Mouse (Mus musculus) hindbrain, embryonic 15.5 days (tissue): ENCODE measurements at regions not wholly inside any gene's neighbourhood (a gene's known extent, or its start where the extent isn't known, plus 50 kb on each side); places are given as distances from the start of the nearest gene placed in this dataset.

Experiments
- ATAC-seq: fragments of 200-750 bp; cut with Nextera tagmentation; 2 replicates; pipeline ENCODE4 v1.8.0; 2017; ENCODE audit warnings: low read depth, moderate number of reproducible peaks, moderate TSS enrichment; ENCODE audit not compliant: low FRiP score
- H3K27ac ChIP-seq: fragments of 300-500 bp; sonication (generic); replicated peaks from 2 replicates; pipeline ENCODE4 v1.5.1; 2015; ENCODE audit warnings: mild to moderate bottlenecking, inconsistent platforms
- H3K27me3 ChIP-seq: fragments of 300-500 bp; sonication (generic); 2 replicates; pipeline ENCODE4 v1.6.1; 2015; ENCODE audit warnings: control low read depth, inconsistent platforms
- H3K36me3 ChIP-seq: fragments of 300-500 bp; sonication (generic); 2 replicates; pipeline ENCODE4 v1.6.1; 2015; ENCODE audit warnings: control low read depth, inconsistent platforms
- H3K4me1 ChIP-seq: fragments of 300-500 bp; sonication (generic); replicated peaks from 2 replicates; pipeline ENCODE4 v1.6.1; 2015; ENCODE audit warnings: control low read depth, inconsistent platforms
- H3K4me2 ChIP-seq: fragments of 300-500 bp; sonication (generic); 2 replicates; pipeline ENCODE4 v1.6.1; 2015; ENCODE audit warnings: moderate library complexity, mild to moderate bottlenecking, inconsistent platforms
- H3K4me3 ChIP-seq: fragments of 300-500 bp; sonication (generic); 2 replicates; pipeline ENCODE4 v1.5.1; 2015; ENCODE audit warnings: mild to moderate bottlenecking, inconsistent platforms
- H3K9ac ChIP-seq: fragments of 300-500 bp; sonication (generic); 2 replicates; pipeline ENCODE4 v1.6.1; 2015; ENCODE audit warnings: inconsistent platforms
- H3K9me3 ChIP-seq: fragments of 300-500 bp; sonication (generic); 2 replicates; pipeline ENCODE4 v1.6.1; 2016; ENCODE audit warnings: control low read depth, inconsistent platforms
- WGBS: fragments of 180-500 bp; shearing (Covaris S2); methylation state at CpG from one replicate; pipeline ENCODE4 v1.1.7; 2015; 5-methylcytosine and 5-hydroxymethylcytosine counted together

DNA sequence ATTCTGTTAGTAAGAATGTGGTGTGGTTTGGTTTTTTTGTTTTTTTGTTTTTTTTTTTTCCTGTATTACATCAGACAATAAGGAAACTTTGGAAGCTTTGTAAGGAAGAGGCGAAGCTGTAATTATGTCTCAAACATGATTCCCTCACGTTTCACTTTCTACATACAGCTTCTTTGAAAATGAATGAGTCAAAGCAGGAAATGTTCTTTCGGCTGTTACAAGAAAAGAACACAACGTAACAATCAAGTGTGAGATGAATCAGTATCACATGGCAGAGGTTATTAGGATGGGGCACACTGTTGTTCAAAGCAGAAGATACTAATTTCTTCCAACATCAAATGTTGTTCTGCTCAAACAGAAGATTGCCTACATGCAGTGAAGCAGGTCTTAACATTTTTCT, 282.7 kb upstream of the Paip1 start:
- H3K4me1 ChIP-seq: no peaks in the 10 kb centered on the region
- no peaks in the 10 kb centered on the region for H3K36me3 ChIP-seq
- no peaks in the 10 kb centered on the region for H3K27me3 ChIP-seq
- H3K27ac ChIP-seq: no peak overlapping the region
- 83% methylated on average over 4 of the region's 4 CpGs for WGBS
- H3K9me3 ChIP-seq: no peaks in the 10 kb centered on the region
- no peak overlapping the region for H3K4me3 ChIP-seq
- no peak overlapping the region for H3K4me2 ChIP-seq
- no peak overlapping the region for H3K9ac ChIP-seq
- ATAC-seq: no peak

DNA sequence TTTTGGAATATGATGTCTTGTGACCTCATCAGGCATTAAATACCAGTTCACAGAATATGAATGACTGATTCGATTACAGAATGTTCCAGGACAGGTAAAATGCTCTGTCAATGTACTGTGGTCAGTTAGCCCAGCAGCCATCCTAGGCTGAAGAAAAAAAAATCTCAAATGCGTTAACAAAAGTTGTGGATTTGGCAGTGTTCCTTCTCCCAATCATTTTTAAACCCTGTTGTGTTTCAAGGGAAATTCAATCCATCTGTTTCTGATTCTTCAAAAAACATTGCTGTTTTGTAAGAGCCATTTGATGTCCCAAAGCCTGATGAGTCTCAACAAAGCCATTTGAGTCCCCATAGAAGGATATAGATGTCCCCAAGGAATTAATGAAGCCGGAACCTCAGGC, 280.7 kb upstream of the Paip1 start:
- ATAC-seq: no peak
- no peak overlapping the region for H3K9ac ChIP-seq
- H3K36me3 ChIP-seq: no peaks in the 10 kb centered on the region
- H3K9me3 ChIP-seq: no peaks in the 10 kb centered on the region
- no peak overlapping the region for H3K4me3 ChIP-seq
- no peak overlapping the region for H3K4me2 ChIP-seq
- WGBS: 85% methylated on average over 3 of the region's 3 CpGs
- H3K4me1 ChIP-seq: no peaks in the 10 kb centered on the region
- H3K27ac ChIP-seq: no peak overlapping the region
- no peaks in the 10 kb centered on the region for H3K27me3 ChIP-seq

DNA sequence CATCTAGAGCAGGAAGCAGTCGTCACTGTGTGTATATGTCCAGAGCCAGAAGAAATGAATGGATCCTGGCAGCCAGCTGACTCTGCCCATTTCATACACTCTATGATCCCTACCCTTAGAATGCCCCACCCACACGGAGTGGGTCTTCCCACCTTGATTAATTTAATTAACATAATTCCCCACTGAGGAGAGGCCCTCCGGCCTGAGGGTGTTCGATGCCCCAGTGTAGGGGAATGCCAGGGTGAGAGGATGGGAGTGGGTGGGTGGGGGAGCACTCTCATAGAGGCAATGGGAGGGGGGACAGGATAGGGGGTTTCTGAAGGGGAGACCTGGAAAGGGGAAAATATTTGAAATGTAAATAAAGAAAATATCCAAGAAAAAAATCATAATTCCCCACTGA, 279.3 kb upstream of the Paip1 start:
- no peak overlapping the region for H3K9ac ChIP-seq
- no peaks in the 10 kb centered on the region for H3K9me3 ChIP-seq
- H3K27ac ChIP-seq: no peak overlapping the region
- no peaks in the 10 kb centered on the region for H3K4me1 ChIP-seq
- H3K27me3 ChIP-seq: no peaks in the 10 kb centered on the region
- no peak overlapping the region for H3K4me2 ChIP-seq
- H3K4me3 ChIP-seq: no peak overlapping the region
- ATAC-seq: no peak
- 82% methylated on average over 4 of the region's 4 CpGs for WGBS
- no peaks in the 10 kb centered on the region for H3K36me3 ChIP-seq

DNA sequence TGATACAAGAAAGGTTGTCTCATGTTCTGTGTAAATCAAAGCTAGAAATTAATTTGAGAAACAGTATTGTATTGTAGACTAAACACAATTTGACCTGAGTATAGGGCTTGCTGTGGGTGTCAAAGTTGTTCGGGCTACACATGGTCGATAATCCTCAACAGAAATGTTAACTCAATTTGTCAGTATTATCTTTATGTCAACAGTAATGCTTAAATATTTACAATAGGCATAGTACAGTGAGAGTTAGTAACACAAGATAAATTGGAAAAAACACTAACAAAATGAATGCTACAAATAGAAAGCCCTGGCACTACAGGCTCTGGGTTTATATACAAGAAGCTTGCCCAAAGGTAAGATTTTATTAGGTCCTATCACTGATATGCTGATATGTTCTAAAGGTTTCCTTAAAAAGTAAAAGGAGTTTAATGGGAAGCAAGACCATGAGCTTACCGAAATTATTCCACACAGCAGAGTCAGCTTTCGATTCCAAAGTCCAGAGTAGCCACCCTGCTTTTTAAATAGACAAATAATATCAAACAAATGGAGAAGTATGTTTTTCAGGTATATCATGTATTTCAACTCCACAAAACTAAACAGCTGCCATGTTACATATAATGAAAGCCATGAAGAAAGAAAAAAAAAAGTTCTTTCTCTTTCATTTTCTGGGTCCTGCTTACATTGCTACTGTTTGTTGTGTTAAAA, 277.4 kb upstream of the Paip1 start:
- 91% methylated on average over 4 of the region's 4 CpGs for WGBS
- H3K4me3 ChIP-seq: no peak overlapping the region
- no peaks in the 10 kb centered on the region for H3K36me3 ChIP-seq
- H3K4me2 ChIP-seq: no peak overlapping the region
- ATAC-seq: no peak
- H3K4me1 ChIP-seq: no peaks in the 10 kb centered on the region
- no peak overlapping the region for H3K27ac ChIP-seq
- H3K9ac ChIP-seq: no peak overlapping the region
- no peaks in the 10 kb centered on the region for H3K27me3 ChIP-seq
- H3K9me3 ChIP-seq: no peaks in the 10 kb centered on the region

DNA sequence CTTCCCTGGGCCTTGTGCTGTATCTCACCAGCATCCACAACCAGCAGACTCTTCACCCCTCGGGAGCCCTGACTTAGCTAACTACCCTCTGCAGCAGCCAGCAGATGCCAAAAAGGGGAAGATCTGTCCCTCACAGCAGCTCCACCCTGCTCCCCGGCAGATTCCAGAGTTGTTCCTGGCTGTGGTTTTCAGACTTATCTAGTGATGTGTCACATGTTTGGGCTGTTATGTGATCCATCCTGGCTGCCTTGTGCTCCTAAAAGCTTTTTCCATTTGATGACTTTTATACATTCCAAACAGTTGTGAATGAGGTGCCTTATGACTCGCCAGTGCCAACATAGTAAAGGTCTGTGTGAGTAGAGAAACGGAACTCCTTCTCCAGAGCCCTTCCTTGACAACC, 250.6 kb upstream of the Paip1 start:
- H3K9me3 ChIP-seq: no peaks in the 10 kb centered on the region
- 76% methylated on average over 4 of the region's 4 CpGs for WGBS
- no peak overlapping the region for H3K27ac ChIP-seq
- H3K4me3 ChIP-seq: no peak overlapping the region
- H3K4me1 ChIP-seq: no peaks in the 10 kb centered on the region
- no peak overlapping the region for H3K4me2 ChIP-seq
- no peaks in the 10 kb centered on the region for H3K27me3 ChIP-seq
- H3K9ac ChIP-seq: no peak overlapping the region
- ATAC-seq: no peak
- H3K36me3 ChIP-seq: no peaks in the 10 kb centered on the region

DNA sequence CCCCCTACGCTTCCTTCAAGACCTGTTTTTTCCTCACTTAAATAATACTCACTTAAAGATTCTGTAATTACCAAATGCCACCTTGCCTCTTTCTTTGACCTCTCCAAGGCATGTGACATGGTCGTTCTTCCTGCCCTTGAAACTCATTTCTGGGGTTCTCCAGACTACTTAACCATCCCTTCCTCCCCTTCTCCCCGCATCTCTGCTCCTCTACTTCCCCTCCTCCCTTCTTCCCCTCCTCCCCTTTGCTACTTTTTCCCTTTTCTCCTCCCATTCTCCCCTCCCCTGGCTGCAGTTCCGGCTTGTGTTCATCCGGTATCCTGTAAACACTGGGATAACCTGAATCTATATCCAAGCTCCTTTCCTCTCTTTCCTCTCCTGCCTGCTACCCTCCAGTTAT, 250.2 kb upstream of the Paip1 start:
- Histone ChIP-seq H3K4me2 (no peak overlapping the region), H3K4me3 (no peak overlapping the region), H3K27ac (no peak overlapping the region), H3K4me1 (no peaks in the 10 kb centered on the region), H3K9me3 (no peaks in the 10 kb centered on the region), H3K36me3 (no peaks in the 10 kb centered on the region), H3K27me3 (no peaks in the 10 kb centered on the region), H3K9ac (no peak overlapping the region)
- 89% methylated on average over 5 of the region's 5 CpGs for WGBS
- no peak for ATAC-seq

DNA sequence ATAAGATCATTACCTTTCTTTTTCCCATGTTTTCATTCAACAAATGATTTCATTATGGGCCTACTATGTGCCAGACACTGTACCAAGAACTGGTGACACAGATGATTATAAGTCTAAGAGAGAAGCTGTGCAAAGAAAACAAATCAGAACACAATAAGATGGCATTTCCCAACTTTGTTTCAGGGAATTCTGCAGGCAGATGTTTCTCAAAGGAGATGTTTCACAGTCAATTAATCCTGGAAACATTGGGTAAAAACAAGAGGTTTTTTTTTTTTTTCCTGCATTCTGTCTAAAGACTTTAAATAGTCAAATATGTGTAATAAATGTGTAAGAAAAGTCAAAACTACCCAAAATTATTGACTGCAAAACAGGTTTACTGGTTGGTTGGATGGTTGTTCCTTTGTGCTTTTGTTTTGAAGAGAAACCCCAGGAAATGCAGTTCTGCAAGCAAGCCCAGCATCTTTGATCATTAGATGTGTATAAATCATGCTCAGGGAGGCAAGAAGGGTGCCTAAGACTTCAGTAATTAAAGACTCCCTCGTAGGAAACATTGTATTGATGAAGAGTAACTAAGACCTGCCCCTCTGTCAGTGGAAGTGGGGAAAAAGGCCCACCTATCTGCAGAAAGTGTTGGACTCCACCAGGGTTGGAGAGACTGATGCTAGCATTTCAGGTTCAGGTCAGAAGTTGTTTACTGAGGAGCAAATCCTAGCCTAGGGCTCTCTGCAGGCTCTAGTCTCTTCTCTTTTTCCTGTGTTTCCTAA, 249.1 kb upstream of the Paip1 start:
- Histone ChIP-seq H3K4me1 (no peaks in the 10 kb centered on the region), H3K4me2 (no peak overlapping the region), H3K9ac (no peak overlapping the region), H3K27me3 (no peaks in the 10 kb centered on the region), H3K36me3 (no peaks in the 10 kb centered on the region), H3K4me3 (no peak overlapping the region), H3K27ac (no peak overlapping the region), H3K9me3 (no peaks in the 10 kb centered on the region)
- WGBS: 22% methylated on average over 1 of the region's 1 CpGs
- ATAC-seq: no peak

DNA sequence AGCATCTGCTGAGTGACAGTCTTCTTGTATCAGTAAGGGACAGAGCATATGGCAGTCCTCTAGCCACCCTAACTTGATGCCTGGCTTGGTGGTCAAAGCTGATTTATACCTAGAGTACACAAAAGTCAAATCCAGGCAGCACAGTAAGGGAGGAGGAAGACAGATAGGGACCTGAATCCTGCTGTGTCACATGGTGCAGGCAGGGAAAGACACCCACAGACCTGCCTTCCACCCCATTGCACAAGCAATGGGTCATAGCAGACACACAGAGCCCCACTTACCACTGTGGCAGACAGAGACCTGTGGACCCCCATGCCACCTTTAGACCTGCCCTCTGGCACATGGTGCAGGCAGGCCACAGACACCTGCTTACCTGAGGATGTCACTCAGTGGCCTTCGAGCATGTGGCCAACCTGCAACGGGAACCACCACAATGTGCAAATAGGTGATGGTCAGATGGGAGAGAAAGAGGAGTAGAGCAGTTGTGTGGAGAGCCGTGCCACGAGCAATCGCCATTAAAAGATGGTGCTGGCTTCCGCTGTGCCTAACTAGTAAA, 244.0 kb upstream of the Paip1 start:
- 96% methylated on average over 6 of the region's 6 CpGs for WGBS
- no peak for ATAC-seq
- Histone ChIP-seq H3K36me3 (no peaks in the 10 kb centered on the region), H3K4me2 (no peak overlapping the region), H3K4me3 (no peak overlapping the region), H3K27ac (no peak overlapping the region), H3K9me3 (no peaks in the 10 kb centered on the region), H3K27me3 (no peaks in the 10 kb centered on the region), H3K4me1 (no peaks in the 10 kb centered on the region), H3K9ac (no peak overlapping the region)

DNA sequence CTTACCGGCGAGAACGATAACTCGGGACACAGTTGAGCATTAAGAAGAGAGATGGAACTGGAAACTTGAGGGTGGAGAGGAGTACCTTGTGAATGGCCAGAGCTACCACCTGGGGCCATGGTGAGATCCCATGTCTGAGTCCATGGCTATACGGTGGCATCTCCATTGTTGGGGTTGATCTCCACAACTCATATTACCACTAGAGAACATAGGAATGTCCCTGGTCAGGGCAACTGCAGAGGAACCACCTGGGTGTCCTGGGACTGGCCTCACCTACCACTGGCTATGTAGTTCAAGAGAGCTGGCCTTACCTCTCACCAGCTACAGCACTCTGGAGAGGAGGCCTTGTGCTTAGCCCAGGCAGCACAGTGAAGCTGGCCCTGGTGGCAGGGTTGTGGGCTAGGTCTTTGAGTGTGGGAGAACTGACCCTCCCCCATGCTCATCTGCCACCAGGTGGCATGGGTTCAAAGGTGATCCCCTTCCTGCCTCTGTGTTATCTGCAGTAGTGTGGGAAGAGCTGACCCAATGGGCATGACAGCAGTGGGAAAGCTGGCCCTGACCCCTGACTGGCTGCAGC, 242.7 kb upstream of the Paip1 start:
- ATAC-seq: no peak
- WGBS: 97% methylated on average over 5 of the region's 5 CpGs
- H3K9ac ChIP-seq: no peak overlapping the region
- H3K27me3 ChIP-seq: no peaks in the 10 kb centered on the region
- H3K9me3 ChIP-seq: no peaks in the 10 kb centered on the region
- no peaks in the 10 kb centered on the region for H3K36me3 ChIP-seq
- H3K27ac ChIP-seq: no peak overlapping the region
- no peaks in the 10 kb centered on the region for H3K4me1 ChIP-seq
- no peak overlapping the region for H3K4me3 ChIP-seq
- H3K4me2 ChIP-seq: no peak overlapping the region

DNA sequence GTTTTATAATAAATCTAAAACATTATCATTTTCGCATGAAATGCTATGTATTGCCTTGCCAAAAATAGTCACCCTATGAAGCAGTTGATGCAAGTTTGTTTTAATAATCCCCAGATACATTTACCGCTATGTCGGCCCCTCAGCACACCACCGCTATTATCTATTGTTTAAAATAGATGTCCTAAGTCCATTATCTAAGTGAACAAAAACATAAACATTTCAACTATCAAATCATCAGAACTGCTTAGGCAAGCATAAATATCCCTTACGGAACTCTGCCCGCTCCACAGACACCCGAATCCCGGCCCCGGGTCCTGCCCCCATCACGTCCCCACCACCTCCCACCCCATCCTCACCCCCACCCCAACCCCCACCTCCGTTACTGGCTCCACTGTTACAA, 196.8 kb upstream of the Paip1 start:
- H3K36me3 ChIP-seq: no peaks in the 10 kb centered on the region

DNA sequence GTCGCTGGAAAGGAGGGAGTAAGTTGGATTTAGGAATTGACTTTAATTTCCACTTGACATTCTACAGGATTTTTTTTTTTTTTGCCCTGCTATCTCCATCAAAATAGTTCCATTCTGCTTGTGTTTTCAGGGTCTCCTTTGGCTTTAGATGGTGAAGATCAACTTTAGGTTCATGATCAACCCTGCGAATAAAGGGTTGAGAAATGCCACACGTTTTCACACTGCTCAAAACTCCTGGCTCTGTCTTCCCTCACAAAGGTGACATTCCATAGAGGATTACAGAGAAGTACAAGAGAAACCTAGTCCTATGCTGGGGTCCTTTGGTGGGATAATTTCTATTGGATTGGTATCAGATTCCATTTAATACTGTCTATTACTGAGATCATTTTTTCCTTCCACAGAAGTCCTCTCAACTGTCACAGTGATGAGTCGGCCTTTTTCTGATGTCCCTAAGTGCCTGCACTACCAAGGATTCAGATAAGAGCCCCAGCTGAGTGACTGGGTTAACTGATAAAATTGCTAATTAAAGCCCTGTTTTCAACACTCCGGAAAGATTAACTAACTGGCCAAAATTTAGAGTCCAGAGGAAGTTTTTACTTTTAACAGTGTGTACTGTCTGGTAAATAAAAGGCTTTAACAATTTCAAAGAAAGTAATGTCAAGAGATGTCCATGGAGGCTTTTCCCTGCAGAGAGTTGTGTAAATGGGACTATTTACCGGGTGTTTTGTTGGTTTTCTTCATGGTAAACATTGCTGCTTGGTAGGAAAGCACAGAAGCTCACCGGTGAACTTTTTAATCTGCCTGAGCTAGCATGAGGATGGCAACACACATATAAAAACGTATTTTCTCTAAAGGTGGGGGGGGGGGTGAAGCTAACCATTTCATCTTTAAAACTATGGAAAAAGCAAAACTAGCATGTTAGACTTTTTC, 196.0 kb upstream of the Paip1 start:
- Histone ChIP-seq H3K4me1 (no peaks in the 10 kb centered on the region), H3K36me3 (no peaks in the 10 kb centered on the region), H3K4me2 (no peak overlapping the region), H3K9me3 (no peaks in the 10 kb centered on the region), H3K9ac (no peak overlapping the region), H3K27ac (no peak overlapping the region), H3K27me3 (no peaks in the 10 kb centered on the region), H3K4me3 (no peak overlapping the region)
- no peak for ATAC-seq
- WGBS: 70% methylated on average over 8 of the region's 8 CpGs

More for the DNA sequence above, 196.8 kb upstream of the Paip1 start:
- no peak overlapping the region for H3K9ac ChIP-seq
- ATAC-seq: no peak
- no peaks in the 10 kb centered on the region for H3K27me3 ChIP-seq
- no peaks in the 10 kb centered on the region for H3K9me3 ChIP-seq
- H3K4me2 ChIP-seq: no peak overlapping the region
- H3K4me3 ChIP-seq: no peak overlapping the region
- H3K27ac ChIP-seq: no peak overlapping the region
- 93% methylated on average over 11 of the region's 11 CpGs for WGBS
- no peaks in the 10 kb centered on the region for H3K4me1 ChIP-seq

DNA sequence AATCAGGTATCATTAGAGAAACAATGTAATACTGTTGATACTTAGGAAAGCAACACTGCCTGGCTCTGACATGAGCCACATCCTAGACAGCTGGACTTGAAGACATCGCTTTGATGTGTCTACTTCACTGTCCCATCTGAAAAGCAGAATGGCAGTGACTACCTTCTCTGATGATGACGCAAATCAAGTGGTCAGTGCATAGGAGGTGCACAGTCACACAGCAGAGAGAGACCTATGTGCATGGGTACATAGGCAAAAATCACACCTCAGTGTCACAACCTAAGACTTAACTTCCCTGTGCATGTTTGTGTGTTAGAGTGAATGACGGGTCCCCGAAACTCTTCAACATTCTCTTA, 195.4 kb upstream of the Paip1 start:
- H3K9me3 ChIP-seq: no peaks in the 10 kb centered on the region
- no peak for ATAC-seq
- 93% methylated on average over 4 of the region's 4 CpGs for WGBS
- H3K36me3 ChIP-seq: no peaks in the 10 kb centered on the region
- H3K27me3 ChIP-seq: no peaks in the 10 kb centered on the region
- no peak overlapping the region for H3K27ac ChIP-seq
- no peak overlapping the region for H3K9ac ChIP-seq
- no peak overlapping the region for H3K4me3 ChIP-seq
- no peak overlapping the region for H3K4me2 ChIP-seq
- no peaks in the 10 kb centered on the region for H3K4me1 ChIP-seq
